Comparison of ENCODE assay signal across 18 mouse cellular contexts in genomic region chr11:100516291-100516690, GRCm38 (mm10). TPM values are rescaled to one million over a fixed set of nuclear protein-coding genes. Genes with fewer than 3 reads are reported as not detected.
DNase-seq lines count a peak whose midpoint lies in the region; ATAC-seq and TF ChIP-seq lines count a peak whose summit lies in the region.
"Had no signal": no experiment of that assay in that cellular context is flagged by ENCODE, and none has a peak within 500 bp of the region (broad histone marks: within the 10 kb centered on the region; RNA-seq: fewer than 3 reads in every experiment).

No protein-coding gene starts in this region.

- peaks cover 34% of the 10 kb centered on the region for H3K4me1 ChIP-seq in hindbrain, embryonic 13.5 days (replicated peaks)
- H3K4me1 ChIP-seq in hindbrain, embryonic 10.5 days (replicated peaks) = peaks cover 11% of the 10 kb centered on the region; the same call in 1 of the 2 replicates
- no peaks in the 10 kb centered on the region for H3K4me1 ChIP-seq in limb, embryonic 14.5 days (ENCODE audit: control insufficient read depth, insufficient read depth, low read length)
- no peaks in the 10 kb centered on the region for H3K4me1 ChIP-seq in limb, embryonic 10.5 days
- H3K4me1 ChIP-seq in stomach, embryonic 14.5 days (ENCODE audit: control insufficient read depth, insufficient read depth, low read length) = no peaks in the 10 kb centered on the region
- no peaks in the 10 kb centered on the region for H3K4me1 ChIP-seq in thymus, adult 2 months (replicated peaks; ENCODE audit: control insufficient read depth, insufficient read depth, low read length)
- H3K4me1 ChIP-seq: embryonic facial prominence, embryonic 13.5 days; forebrain, embryonic 10.5 days; limb, embryonic 13.5 days had no signal

- no peak for DNase-seq in hindbrain, embryonic 10.5 days (ENCODE audit: low spot score)
- DNase-seq in limb, embryonic 14.5 days (ENCODE audit: low spot score) = peak; percentile 64
- DNase-seq in limb, embryonic 10.5 days (ENCODE audit: low spot score) = no peak
- peak; percentile 84 for DNase-seq in adrenal gland, adult 8-10 months
- no peak for DNase-seq in heart, adult 8-10 months (ENCODE audit: low spot score)
- DNase-seq in thymus, adult 2 months = no peak
- DNase-seq: B cell, adult 2 months; cerebellum, adult 11 months; gastrocnemius, postnatal 25 days; lung, adult 18-20 months had no signal

- TF ChIP-seq CTCF in thymus, adult 2 months (IDR thresholded peaks at IDR 0.05; ENCODE audit: borderline replicate concordance, control insufficient read depth, extremely low read depth, insufficient read depth, low read length, poor library complexity) = no peak

- H3K9ac ChIP-seq in hindbrain, embryonic 13.5 days = no peak overlapping the region
- no peak overlapping the region for H3K9ac ChIP-seq in limb, embryonic 14.5 days (ENCODE audit: low read depth, low read length, severe bottlenecking)
- H3K9ac ChIP-seq in stomach, embryonic 14.5 days (replicated peaks; ENCODE audit: low read depth, low read length) = no peak overlapping the region
- H3K9ac ChIP-seq: embryonic facial prominence, embryonic 13.5 days; limb, embryonic 13.5 days; midbrain, embryonic 12.5 days had no signal

- H3K27ac ChIP-seq in hindbrain, embryonic 13.5 days = peak overlapping the region; percentile 35; the same call in 1 of the 2 replicates
- H3K27ac ChIP-seq in hindbrain, embryonic 10.5 days = no peak overlapping the region
- no peak overlapping the region for H3K27ac ChIP-seq in limb, embryonic 14.5 days (replicated peaks; ENCODE audit: low read depth, low read length)
- no peak overlapping the region for H3K27ac ChIP-seq in limb, embryonic 10.5 days
- H3K27ac ChIP-seq in stomach, embryonic 14.5 days (ENCODE audit: low read length) = peak overlapping the region; percentile 18; the same call in 1 of the 2 replicates
- H3K27ac ChIP-seq in thymus, adult 2 months (ENCODE audit: control insufficient read depth, insufficient read depth, low read length) = no peak overlapping the region
- H3K27ac ChIP-seq: embryonic facial prominence, embryonic 13.5 days; forebrain, embryonic 10.5 days; limb, embryonic 13.5 days; macrophage; midbrain, embryonic 12.5 days had no signal

- no peaks in the 10 kb centered on the region for H3K27me3 ChIP-seq in hindbrain, embryonic 13.5 days
- H3K27me3 ChIP-seq in hindbrain, embryonic 10.5 days (ENCODE audit: insufficient read depth, poor library complexity, severe bottlenecking) = no peaks in the 10 kb centered on the region
- no peaks in the 10 kb centered on the region for H3K27me3 ChIP-seq in limb, embryonic 14.5 days (ENCODE audit: control insufficient read depth, insufficient read depth, low read length)
- H3K27me3 ChIP-seq in limb, embryonic 10.5 days (ENCODE audit: low read depth, poor library complexity, severe bottlenecking) = no peaks in the 10 kb centered on the region
- H3K27me3 ChIP-seq in stomach, embryonic 14.5 days (ENCODE audit: control insufficient read depth, insufficient read depth, low read length) = no peaks in the 10 kb centered on the region
- H3K27me3 ChIP-seq in thymus, adult 2 months (ENCODE audit: control insufficient read depth, insufficient read depth, low read length) = no peaks in the 10 kb centered on the region
- H3K27me3 ChIP-seq: embryonic facial prominence, embryonic 13.5 days; limb, embryonic 13.5 days; midbrain, embryonic 12.5 days had no signal

- TF ChIP-seq POLR2A in limb, embryonic 14.5 days (IDR thresholded peaks at IDR 0.05; ENCODE audit: borderline replicate concordance, extremely low read depth, insufficient read depth, insufficient read length) = no peak
- no peak for TF ChIP-seq POLR2A in thymus, adult 2 months (IDR thresholded peaks at IDR 0.05; ENCODE audit: control insufficient read depth, extremely low read depth, insufficient read depth, low read length, poor library complexity)

- no peaks in the 10 kb centered on the region for H3K9me3 ChIP-seq in hindbrain, embryonic 13.5 days
- H3K9me3 ChIP-seq in hindbrain, embryonic 10.5 days = no peaks in the 10 kb centered on the region
- no peaks in the 10 kb centered on the region for H3K9me3 ChIP-seq in limb, embryonic 14.5 days (ENCODE audit: control insufficient read depth, low read length)
- no peaks in the 10 kb centered on the region for H3K9me3 ChIP-seq in limb, embryonic 10.5 days (replicated peaks)
- no peaks in the 10 kb centered on the region for H3K9me3 ChIP-seq in stomach, embryonic 14.5 days (ENCODE audit: control insufficient read depth, low read depth, low read length)
- H3K9me3 ChIP-seq: embryonic facial prominence, embryonic 13.5 days; forebrain, embryonic 10.5 days; limb, embryonic 13.5 days; midbrain, embryonic 12.5 days had no signal

- 72% methylated on average over 9 of the region's 9 CpGs for WGBS in hindbrain, embryonic 13.5 days
- WGBS in hindbrain, embryonic 10.5 days = 89% methylated on average over 9 of the region's 9 CpGs
- WGBS in limb, embryonic 14.5 days = 67% methylated on average over 9 of the region's 9 CpGs
- WGBS in limb, embryonic 10.5 days = 86% methylated on average over 9 of the region's 9 CpGs
- WGBS in stomach, embryonic 14.5 days = 47% methylated on average over 9 of the region's 9 CpGs
- WGBS in thymus, adult 2 months = 95% methylated on average over 9 of the region's 9 CpGs

- H3K36me3 ChIP-seq in hindbrain, embryonic 13.5 days = peaks cover 98% of the 10 kb centered on the region
- H3K36me3 ChIP-seq in hindbrain, embryonic 10.5 days = peaks cover 100% of the 10 kb centered on the region
- H3K36me3 ChIP-seq in limb, embryonic 14.5 days (ENCODE audit: control insufficient read depth, insufficient read depth, low read length) = peaks cover 95% of the 10 kb centered on the region
- H3K36me3 ChIP-seq in limb, embryonic 10.5 days = peaks cover 100% of the 10 kb centered on the region
- peaks cover 81% of the 10 kb centered on the region for H3K36me3 ChIP-seq in stomach, embryonic 14.5 days (ENCODE audit: control insufficient read depth, insufficient read depth, low read length)
- H3K36me3 ChIP-seq in thymus, adult 2 months (ENCODE audit: control insufficient read depth, insufficient read depth, low read length) = peaks cover 82% of the 10 kb centered on the region

- H3K4me3 ChIP-seq in hindbrain, embryonic 13.5 days = no peak overlapping the region
- H3K4me3 ChIP-seq in hindbrain, embryonic 10.5 days = no peak overlapping the region
- no peak overlapping the region for H3K4me3 ChIP-seq in limb, embryonic 14.5 days (replicated peaks; ENCODE audit: low read length)
- H3K4me3 ChIP-seq in limb, embryonic 10.5 days = no peak overlapping the region
- no peak overlapping the region for H3K4me3 ChIP-seq in stomach, embryonic 14.5 days (ENCODE audit: low read depth, low read length)
- H3K4me3 ChIP-seq in thymus, adult 2 months (ENCODE audit: control insufficient read depth, insufficient read depth, low read length) = no peak overlapping the region
- H3K4me3 ChIP-seq: embryonic facial prominence, embryonic 13.5 days; forebrain, embryonic 10.5 days; limb, embryonic 13.5 days; midbrain, embryonic 12.5 days had no signal

- ATAC-seq in hindbrain, embryonic 13.5 days (ENCODE audit: low FRiP score) = no peak
- ATAC-seq in limb, embryonic 14.5 days (ENCODE audit: low FRiP score, low read depth) = peak; percentile 32; the same call in 1 of the 2 replicates
- ATAC-seq in stomach, embryonic 14.5 days (ENCODE audit: insufficient number of reproducible peaks, insufficient read depth, low FRiP score, low read depth) = peak; percentile 30; the same call in 1 of the 2 replicates

- H3K4me2 ChIP-seq in hindbrain, embryonic 13.5 days = no peak overlapping the region
- H3K4me2 ChIP-seq in limb, embryonic 14.5 days (replicated peaks; ENCODE audit: low read depth, low read length, severe bottlenecking) = no peak overlapping the region
- H3K4me2 ChIP-seq in stomach, embryonic 14.5 days (replicated peaks; ENCODE audit: low read depth, low read length) = no peak overlapping the region
- H3K4me2 ChIP-seq: embryonic facial prominence, embryonic 13.5 days; heart, embryonic 11.5 days; limb, embryonic 13.5 days; midbrain, embryonic 12.5 days had no signal

RNA-seq across cellular contexts. Expression of gene Acly, which starts 11.5 kb away (rescaled TPM):
- 255 and 257 TPM in 2 replicates for polyA plus RNA-seq in hindbrain, embryonic 13.5 days (2015; fragmentation: Nextera tagmentation; extraction: Ambion mirVana)
- 356 and 388 TPM in 2 replicates for polyA plus RNA-seq in hindbrain, embryonic 10.5 days (2016; fragmentation: Nextera tagmentation; extraction: Ambion mirVana)
- polyA plus RNA-seq in limb, embryonic 14.5 days (2012; rRNA removed) = 108 and 118 TPM in 2 replicates
- 156 and 159 TPM in 2 replicates for polyA plus RNA-seq in limb, embryonic 14.5 days (2014; fragmentation: Nextera tagmentation; extraction: Ambion mirVana)
- 260 and 263 TPM in 2 replicates for polyA plus RNA-seq in limb, embryonic 10.5 days (2016; fragmentation: Nextera tagmentation; extraction: Ambion mirVana)
- 1,000 to 10,000 TPM; 1,202 to 1,723 (median 1,362) TPM for total RNA-seq in adrenal gland, adult 8-10 months (2022)
- 161 and 175 TPM in 2 replicates for polyA plus RNA-seq in stomach, embryonic 14.5 days (2014; fragmentation: Nextera tagmentation; extraction: Ambion mirVana)
- 10 to 100 TPM; 20.0 to 39.1 (median 27.5) TPM for total RNA-seq in heart, adult 8-10 months (2022)
- polyA plus RNA-seq in thymus, adult 2 months (2012; rRNA removed) = 150 and 214 TPM in 2 replicates

RNA-seq across cellular contexts. Expression of gene Ttc25, which starts 29.1 kb away (rescaled TPM):
- polyA plus RNA-seq in hindbrain, embryonic 13.5 days (2015; fragmentation: Nextera tagmentation; extraction: Ambion mirVana) = 2.0 and 2.8 TPM in 2 replicates
- 3.2 and 3.3 TPM in 2 replicates for polyA plus RNA-seq in hindbrain, embryonic 10.5 days (2016; fragmentation: Nextera tagmentation; extraction: Ambion mirVana)
- polyA plus RNA-seq in limb, embryonic 14.5 days (2012; rRNA removed) = 0.42 and 0.55 TPM in 2 replicates
- polyA plus RNA-seq in limb, embryonic 14.5 days (2014; fragmentation: Nextera tagmentation; extraction: Ambion mirVana) = 0.14 and 0.40 TPM in 2 replicates
- 1.1 and 1.2 TPM in 2 replicates for polyA plus RNA-seq in limb, embryonic 10.5 days (2016; fragmentation: Nextera tagmentation; extraction: Ambion mirVana)
- 1 to 10 TPM; 4.4 to 6.4 (median 5.4) TPM for total RNA-seq in adrenal gland, adult 8-10 months (2022)
- polyA plus RNA-seq in stomach, embryonic 14.5 days (2014; fragmentation: Nextera tagmentation; extraction: Ambion mirVana) = 0.35 and 1.1 TPM in 2 replicates
- under 1 TPM; 0.08 to 0.53 (median 0.21) TPM for total RNA-seq in heart, adult 8-10 months (2022)
- polyA plus RNA-seq in thymus, adult 2 months (2012; rRNA removed) = 0.58 and 1.1 TPM in 2 replicates

RNA-seq across cellular contexts. Expression of gene Klhl11, which starts 43.8 kb away (rescaled TPM):
- polyA plus RNA-seq in hindbrain, embryonic 13.5 days (2015; fragmentation: Nextera tagmentation; extraction: Ambion mirVana) = 11.0 and 12.2 TPM in 2 replicates
- polyA plus RNA-seq in hindbrain, embryonic 10.5 days (2016; fragmentation: Nextera tagmentation; extraction: Ambion mirVana) = 6.1 and 6.9 TPM in 2 replicates
- 5.5 and 5.8 TPM in 2 replicates for polyA plus RNA-seq in limb, embryonic 14.5 days (2012; rRNA removed)
- 11.5 and 12.5 TPM in 2 replicates for polyA plus RNA-seq in limb, embryonic 14.5 days (2014; fragmentation: Nextera tagmentation; extraction: Ambion mirVana)
- polyA plus RNA-seq in limb, embryonic 10.5 days (2016; fragmentation: Nextera tagmentation; extraction: Ambion mirVana) = 7.9 and 10.4 TPM in 2 replicates
- 10 to 100 TPM; 62.9 to 96.4 (median 75.3) TPM for total RNA-seq in adrenal gland, adult 8-10 months (2022)
- polyA plus RNA-seq in stomach, embryonic 14.5 days (2014; fragmentation: Nextera tagmentation; extraction: Ambion mirVana) = 11.2 and 12.3 TPM in 2 replicates
- total RNA-seq in heart, adult 8-10 months (2022) = 1 to 10 TPM; 5.7 to 6.7 (median 6.4) TPM
- polyA plus RNA-seq in thymus, adult 2 months (2012; rRNA removed) = 8.0 and 10.4 TPM in 2 replicates

RNA-seq across cellular contexts. Expression of gene Cnp, which starts 58.4 kb away (rescaled TPM):
- 34.5 and 37.0 TPM in 2 replicates for polyA plus RNA-seq in hindbrain, embryonic 13.5 days (2015; fragmentation: Nextera tagmentation; extraction: Ambion mirVana)
- 22.7 and 27.3 TPM in 2 replicates for polyA plus RNA-seq in hindbrain, embryonic 10.5 days (2016; fragmentation: Nextera tagmentation; extraction: Ambion mirVana)
- polyA plus RNA-seq in limb, embryonic 14.5 days (2012; rRNA removed) = 15.9 and 17.0 TPM in 2 replicates
- polyA plus RNA-seq in limb, embryonic 14.5 days (2014; fragmentation: Nextera tagmentation; extraction: Ambion mirVana) = 21.3 and 26.0 TPM in 2 replicates
- polyA plus RNA-seq in limb, embryonic 10.5 days (2016; fragmentation: Nextera tagmentation; extraction: Ambion mirVana) = 13.1 and 23.0 TPM in 2 replicates
- total RNA-seq in adrenal gland, adult 8-10 months (2022) = 10 to 100 TPM; 47.5 to 85.0 (median 71.9) TPM
- polyA plus RNA-seq in stomach, embryonic 14.5 days (2014; fragmentation: Nextera tagmentation; extraction: Ambion mirVana) = 35.9 TPM in 2 replicates
- total RNA-seq in heart, adult 8-10 months (2022) = 1 to 10 TPM; 5.0 to 5.7 (median 5.4) TPM
- polyA plus RNA-seq in thymus, adult 2 months (2012; rRNA removed) = 138 and 153 TPM in 2 replicates

Comparison
In these comparisons a context has a peak if more than half of its experiments do, and no peak if none do; other contexts are left out.
1. H3K27ac ChIP-seq: peak in hindbrain, embryonic 13.5 days (single experiment) and stomach, embryonic 14.5 days (single experiment); none in hindbrain, embryonic 10.5 days (single experiment), limb, embryonic 14.5 days (single experiment), limb, embryonic 10.5 days (single experiment) and thymus, adult 2 months (single experiment).
2. DNase-seq: peak in limb, embryonic 14.5 days (single experiment) and adrenal gland, adult 8-10 months (single experiment); none in hindbrain, embryonic 10.5 days (single experiment), limb, embryonic 10.5 days (single experiment), heart, adult 8-10 months (single experiment) and thymus, adult 2 months (single experiment).